ENCODE assay signal across 12 mouse cellular contexts in genomic region chr3:58729549-58729948, GRCm38 (mm10). TPM values are rescaled to one million over a fixed set of nuclear protein-coding genes. Genes with fewer than 3 reads are reported as not detected.
DNase-seq lines count a peak whose midpoint lies in the region; ATAC-seq and TF ChIP-seq lines count a peak whose summit lies in the region.
"Had no signal": no experiment of that assay in that cellular context is flagged by ENCODE, and none has a peak within 500 bp of the region (broad histone marks: within the 10 kb centered on the region; RNA-seq: fewer than 3 reads in every experiment).

No protein-coding gene starts in this region.

- H3K36me3 ChIP-seq in forebrain, embryonic 13.5 days (ENCODE audit: poor library complexity, severe bottlenecking) = no peaks in the 10 kb centered on the region
- no peaks in the 10 kb centered on the region for H3K36me3 ChIP-seq in forebrain, postnatal 0 days (ENCODE audit: insufficient read depth)
- H3K36me3 ChIP-seq: midbrain, embryonic 12.5 days had no signal

- no peak overlapping the region for H3K4me3 ChIP-seq in forebrain, embryonic 13.5 days
- H3K4me3 ChIP-seq in forebrain, postnatal 0 days (ENCODE audit: low read depth, low read length) = no peak overlapping the region
- H3K4me3 ChIP-seq in lung, adult 2 months (replicated peaks; ENCODE audit: extremely low read depth, low read depth, low read length) = no peak overlapping the region
- H3K4me3 ChIP-seq: midbrain, embryonic 12.5 days had no signal

- no peak overlapping the region for H3K4me2 ChIP-seq in forebrain, embryonic 13.5 days
- no peak overlapping the region for H3K4me2 ChIP-seq in forebrain, postnatal 0 days (ENCODE audit: low read depth)
- H3K4me2 ChIP-seq: midbrain, embryonic 12.5 days had no signal

- no peak overlapping the region for H3K9ac ChIP-seq in forebrain, embryonic 13.5 days
- H3K9ac ChIP-seq in forebrain, postnatal 0 days = no peak overlapping the region
- H3K9ac ChIP-seq: liver, embryonic 14.5 days; midbrain, embryonic 12.5 days had no signal

- H3K4me1 ChIP-seq in forebrain, embryonic 13.5 days = peaks cover 8% of the 10 kb centered on the region
- H3K4me1 ChIP-seq in forebrain, postnatal 0 days (ENCODE audit: insufficient read depth) = no peaks in the 10 kb centered on the region
- no peaks in the 10 kb centered on the region for H3K4me1 ChIP-seq in lung, adult 2 months (ENCODE audit: control insufficient read depth, insufficient read depth, low read length)

- ATAC-seq in forebrain, embryonic 13.5 days = 0 out of 2 replicates have a peak, but pooled peaks have one; percentile 39
- no peak for ATAC-seq in forebrain, postnatal 0 days

- TF ChIP-seq POLR2A in lung, adult 2 months (IDR thresholded peaks at IDR 0.05; ENCODE audit: borderline replicate concordance, extremely low read depth, low read depth, low read length) = no peak

- H3K27ac ChIP-seq in forebrain, embryonic 13.5 days = no peak overlapping the region
- H3K27ac ChIP-seq in forebrain, postnatal 0 days (ENCODE audit: low read depth, low read length) = no peak overlapping the region
- H3K27ac ChIP-seq: liver, embryonic 14.5 days; midbrain, embryonic 12.5 days had no signal

- TF ChIP-seq CTCF in forebrain, postnatal 0 days (IDR thresholded peaks at IDR 0.05; ENCODE audit: low read depth) = no peak
- TF ChIP-seq CTCF in lung, adult 2 months (IDR thresholded peaks at IDR 0.05; ENCODE audit: insufficient read depth, low read length) = no peak

- H3K9me3 ChIP-seq in forebrain, embryonic 13.5 days (replicated peaks) = no peaks in the 10 kb centered on the region
- H3K9me3 ChIP-seq in forebrain, postnatal 0 days (ENCODE audit: low read length) = no peaks in the 10 kb centered on the region
- H3K9me3 ChIP-seq: midbrain, embryonic 12.5 days had no signal

- H3K27me3 ChIP-seq in forebrain, embryonic 13.5 days = no peaks in the 10 kb centered on the region
- no peaks in the 10 kb centered on the region for H3K27me3 ChIP-seq in forebrain, postnatal 0 days (ENCODE audit: insufficient read depth, low read length)
- H3K27me3 ChIP-seq: midbrain, embryonic 12.5 days had no signal

- DNase-seq in forebrain, postnatal 0 days = no peak
- peak; percentile 32 to 41 for DNase-seq in lung, adult 18-20 months
- DNase-seq in lung, adult 2 months = no peak
- DNase-seq in lung, postnatal 10 days = peak; percentile 16
- DNase-seq in urinary bladder, postnatal 10 days (ENCODE audit: low spot score) = no peak
- no peak for DNase-seq in c-Kit-positive CD71-positive TER-119-positive erythroid progenitor cells, embryonic 14.5 days (ENCODE audit: low spot score)
- DNase-seq: cerebellum, adult 11 months; gastrocnemius, postnatal 25 days; thymus, adult 18-20 months had no signal

RNA-seq across cellular contexts. Expression of gene Siah2, which starts 37.3 kb away (rescaled TPM):
- polyA plus RNA-seq in forebrain, embryonic 13.5 days (2015; fragmentation: Nextera tagmentation; extraction: Ambion mirVana) = 4.7 and 5.4 TPM in 2 replicates
- 22.1 and 25.2 TPM in 2 replicates for total RNA-seq in forebrain, postnatal 0 days (2014; rRNA removed)
- polyA plus RNA-seq in forebrain, postnatal 0 days (2015; fragmentation: Nextera tagmentation; extraction: Ambion mirVana) = 11.2 and 13.6 TPM in 2 replicates
- 14.4 and 17.3 TPM in 2 replicates for polyA plus RNA-seq in lung, adult 2 months (2012; rRNA removed)

Comparison
In these comparisons a context has a peak if more than half of its experiments do, and no peak if none do; other contexts are left out.
1. DNase-seq: peak in lung, adult 18-20 months (2 of 2) and lung, postnatal 10 days (single experiment); none in forebrain, postnatal 0 days (single experiment), lung, adult 2 months (single experiment), urinary bladder, postnatal 10 days (single experiment) and c-Kit-positive CD71-positive TER-119-positive erythroid progenitor cells, embryonic 14.5 days (single experiment).